Mouse (Mus musculus): ENCODE data around the gene Gimap9.

DNA sequence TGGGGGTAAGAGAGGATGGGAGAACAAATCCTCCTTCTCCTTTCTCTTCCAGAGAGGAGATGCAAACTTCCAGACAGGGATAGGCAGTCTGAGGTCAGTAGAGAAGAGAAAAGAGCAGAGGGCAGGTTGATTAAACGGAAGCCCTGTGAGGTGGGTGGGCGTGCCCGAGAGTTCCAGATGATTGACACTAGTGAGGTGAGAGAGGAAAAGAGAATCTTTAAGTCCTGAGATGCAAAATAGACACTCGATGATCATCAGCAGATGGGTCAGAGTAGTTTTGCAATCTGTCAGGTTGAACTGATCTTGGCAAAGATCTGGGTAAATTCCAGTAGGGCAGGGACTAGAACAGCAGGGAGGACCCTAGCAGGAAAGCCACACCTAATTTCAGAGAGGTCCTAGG is 11.2 kb upstream of the Gimap9 start:
- no peak for TF ChIP-seq CTCF (IDR thresholded peaks at IDR 0.05; ENCODE audit: borderline replicate concordance, insufficient read depth, low read depth, low read length)
- no peak for TF ChIP-seq POLR2A (IDR thresholded peaks at IDR 0.05; ENCODE audit: borderline replicate concordance, insufficient read depth, low read length)

All from cerebellum, adult 2 months (tissue).